Mouse (Mus musculus): ENCODE measurements around the gene Ikzf3. TPM values are rescaled to one million over a fixed set of nuclear protein-coding genes. Genes with fewer than 3 reads are reported as not detected.

Gene Ikzf3
- polyA plus RNA-seq, 1 experiment from 2014 or later = not detected

DNA sequence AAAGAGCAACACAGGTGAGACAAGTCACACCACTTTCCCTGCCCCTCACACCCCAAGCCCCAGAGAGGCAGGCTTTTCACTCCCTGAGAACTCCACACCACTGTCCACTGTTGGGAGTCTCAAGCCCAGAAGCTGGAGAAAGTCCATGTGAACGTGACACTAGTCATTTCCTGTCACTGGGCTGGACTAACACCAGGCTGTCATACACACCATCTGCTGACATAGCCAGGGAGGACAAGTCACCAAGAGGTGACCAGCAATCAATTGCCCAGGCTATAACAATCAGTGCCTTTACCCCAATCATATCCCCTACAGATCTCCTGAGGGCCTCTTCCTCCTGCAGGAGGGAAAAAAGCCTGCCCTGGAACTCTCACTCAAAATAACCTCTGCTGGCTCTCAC lies 38.3 kb upstream of the Ikzf3 start:
- Histone ChIP-seq H3K4me1 (peaks cover 34% of the 10 kb centered on the region), H3K27ac (no peak overlapping the region), H3K9me3 (replicated peaks) (no peaks in the 10 kb centered on the region), H3K9ac (no peak overlapping the region), H3K4me2 (no peak overlapping the region), H3K4me3 (no peak overlapping the region), H3K36me3 (ENCODE audit: poor library complexity, severe bottlenecking) (peaks cover 36% of the 10 kb centered on the region), H3K27me3 (peaks cover 2% of the 10 kb centered on the region; the same call in 1 of the 2 replicates)
- WGBS = 76% methylated on average over 1 of the region's 1 CpGs
- ATAC-seq = no peak

DNA sequence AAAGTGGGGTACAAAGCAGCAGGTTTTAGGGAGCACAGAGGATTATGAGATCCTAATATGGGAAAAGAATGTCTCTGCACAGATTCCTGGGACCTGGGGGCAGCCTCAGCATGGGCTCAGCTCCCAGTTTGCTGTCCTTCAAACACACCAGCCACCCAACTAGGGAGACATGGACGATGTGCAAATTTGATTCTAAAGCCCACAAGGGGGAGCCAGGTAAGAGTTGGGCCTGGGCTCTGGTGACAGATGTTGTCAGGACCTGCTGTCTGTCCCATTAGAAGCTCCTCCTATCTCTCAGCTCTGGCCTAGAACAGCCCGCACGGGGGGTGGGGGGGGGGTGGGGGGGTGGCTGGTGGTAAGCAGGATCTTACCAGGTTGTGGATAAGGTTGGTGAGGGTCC lies 37.7 kb upstream of the Ikzf3 start:
- H3K4me3 ChIP-seq = no peak overlapping the region
- H3K4me2 ChIP-seq = no peak overlapping the region
- H3K27me3 ChIP-seq = no peaks in the 10 kb centered on the region
- no peak overlapping the region for H3K9ac ChIP-seq
- H3K27ac ChIP-seq = no peak overlapping the region
- H3K36me3 ChIP-seq (ENCODE audit: poor library complexity, severe bottlenecking) = peaks cover 36% of the 10 kb centered on the region
- H3K9me3 ChIP-seq (replicated peaks) = no peaks in the 10 kb centered on the region
- H3K4me1 ChIP-seq = peaks cover 32% of the 10 kb centered on the region
- no peak for ATAC-seq
- 29% methylated on average over 3 of the region's 3 CpGs for WGBS

DNA sequence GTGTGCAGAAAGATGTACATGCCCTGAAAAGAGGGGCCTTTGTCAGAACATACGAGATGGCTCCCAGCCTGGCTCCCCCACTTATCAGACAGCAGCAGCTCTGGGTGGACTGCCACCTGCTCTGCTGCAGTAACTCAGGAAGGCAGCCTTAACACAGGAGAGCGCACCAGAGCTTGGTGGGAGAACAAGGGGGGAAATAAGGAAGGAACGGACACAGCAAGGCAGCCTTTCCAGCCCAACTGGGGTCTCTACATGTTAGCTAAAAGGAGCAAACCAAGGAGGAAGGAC lies 37.4 kb upstream of the Ikzf3 start:
- no peaks in the 10 kb centered on the region for H3K9me3 ChIP-seq (replicated peaks)
- 92% methylated on average over 3 of the region's 3 CpGs for WGBS
- ATAC-seq = no peak

DNA sequence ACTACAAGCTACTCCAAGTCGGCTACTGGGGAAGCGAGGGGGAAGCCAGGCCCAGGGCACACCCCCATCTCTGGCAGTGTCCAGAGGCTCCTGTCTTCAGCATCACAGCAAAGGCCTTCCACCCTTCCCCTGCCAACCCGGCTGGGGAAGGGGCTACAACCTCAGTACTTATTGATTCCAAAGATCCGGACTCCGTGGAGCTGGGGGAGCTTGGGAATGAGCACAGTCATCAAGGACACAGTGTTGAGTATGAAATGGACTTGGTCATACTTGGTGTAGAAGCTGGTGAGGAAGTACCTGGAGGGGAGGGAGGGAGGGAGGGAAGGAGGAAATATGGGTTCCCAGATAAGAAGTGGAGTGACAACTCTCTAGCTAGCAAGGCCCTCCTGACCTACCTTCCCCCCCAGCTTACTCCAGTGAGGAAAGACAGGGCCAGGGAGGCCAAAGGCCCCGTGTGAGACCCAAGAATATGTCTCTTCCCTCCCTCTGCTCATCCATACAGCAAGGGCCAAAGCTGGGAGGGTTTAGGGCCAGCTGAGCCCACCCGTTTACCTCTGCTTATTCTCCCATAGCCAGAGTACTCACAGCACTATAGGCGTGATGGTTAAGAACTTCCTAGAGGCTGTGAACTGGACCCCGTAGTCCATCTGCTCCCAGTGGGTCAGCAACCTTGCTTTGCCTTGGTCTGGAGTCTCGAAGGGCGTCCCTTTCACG lies 36.9 kb upstream of the Ikzf3 start:
- Histone ChIP-seq H3K9me3 (replicated peaks) (no peaks in the 10 kb centered on the region), H3K27ac (no peak overlapping the region), H3K4me3 (no peak overlapping the region), H3K36me3 (ENCODE audit: poor library complexity, severe bottlenecking) (peaks cover 36% of the 10 kb centered on the region), H3K27me3 (no peaks in the 10 kb centered on the region), H3K4me2 (no peak overlapping the region), H3K4me1 (peaks cover 23% of the 10 kb centered on the region), H3K9ac (no peak overlapping the region)
- 94% methylated on average over 12 of the region's 12 CpGs for whole genome bisulfite sequencing
- no peak for ATAC-seq

More for the DNA sequence above, 37.4 kb upstream of the Ikzf3 start:
- Histone ChIP-seq H3K4me2 (no peak overlapping the region), H3K9ac (no peak overlapping the region), H3K36me3 (ENCODE audit: poor library complexity, severe bottlenecking) (peaks cover 36% of the 10 kb centered on the region), H3K27ac (no peak overlapping the region), H3K4me1 (peaks cover 28% of the 10 kb centered on the region), H3K27me3 (no peaks in the 10 kb centered on the region), H3K4me3 (no peak overlapping the region)

DNA sequence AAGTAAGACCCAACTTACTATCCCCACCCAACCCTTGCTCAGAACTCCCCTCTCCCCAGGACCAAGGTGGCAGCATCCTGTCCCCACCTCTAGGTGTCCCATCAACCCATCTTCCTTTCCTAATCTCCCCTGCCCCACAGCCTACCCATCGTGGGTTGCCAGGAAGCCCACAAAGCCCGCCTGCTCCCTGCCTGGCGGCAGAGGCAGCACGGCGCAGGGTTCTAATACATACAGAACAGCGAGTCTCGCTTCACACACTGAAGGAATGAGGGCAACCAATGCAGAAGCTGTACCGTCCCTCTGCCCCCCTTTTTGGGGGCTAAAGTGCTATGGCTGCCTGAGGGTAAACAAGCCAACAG lies 36.2 kb upstream of the Ikzf3 start:
- Histone ChIP-seq H3K4me1 (peaks cover 19% of the 10 kb centered on the region), H3K9me3 (replicated peaks) (no peaks in the 10 kb centered on the region), H3K9ac (no peak overlapping the region), H3K36me3 (ENCODE audit: poor library complexity, severe bottlenecking) (peaks cover 36% of the 10 kb centered on the region), H3K4me2 (no peak overlapping the region), H3K27ac (no peak overlapping the region), H3K4me3 (no peak overlapping the region), H3K27me3 (no peaks in the 10 kb centered on the region)
- WGBS = 84% methylated on average over 8 of the region's 8 CpGs
- no peak for ATAC-seq

DNA sequence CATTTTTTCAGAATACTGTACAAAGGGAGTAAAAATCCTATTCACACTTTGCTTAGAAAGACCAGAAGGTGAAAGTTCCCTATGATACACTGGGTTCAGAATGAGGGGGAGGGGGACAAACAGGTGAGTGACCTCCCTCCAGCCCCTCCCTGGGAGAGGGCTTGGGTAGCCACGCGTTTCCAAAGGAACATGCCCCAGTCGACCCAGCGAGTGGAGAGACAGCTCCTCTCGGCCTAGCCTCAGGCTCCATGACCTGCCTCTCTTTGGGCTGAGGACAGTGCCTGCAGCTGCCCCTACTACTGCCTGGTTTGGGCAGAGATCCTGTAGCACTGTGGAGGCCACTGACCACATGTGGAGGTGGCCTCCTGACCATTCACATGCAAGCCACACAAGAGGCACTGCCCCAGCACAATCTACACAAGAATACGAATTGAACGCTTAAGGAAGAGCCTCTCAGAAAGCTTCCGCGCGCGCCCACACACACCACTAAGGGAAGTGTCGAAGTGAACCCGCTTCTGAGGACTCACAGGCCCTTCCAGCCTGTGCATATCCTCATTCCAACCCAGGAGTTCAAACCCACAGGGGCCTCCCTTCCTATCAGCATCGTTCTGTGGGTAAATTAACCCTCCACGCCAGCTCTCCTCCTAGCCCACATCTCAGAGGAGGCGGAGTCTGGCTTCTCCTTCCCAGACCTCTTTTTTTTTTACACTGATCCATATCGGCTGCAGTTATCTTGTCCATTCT lies 35.6 kb upstream of the Ikzf3 start:
- H3K27me3 ChIP-seq = no peaks in the 10 kb centered on the region
- H3K4me1 ChIP-seq = peaks cover 18% of the 10 kb centered on the region
- H3K9me3 ChIP-seq (replicated peaks) = no peaks in the 10 kb centered on the region
- 65% methylated on average over 17 of the region's 17 CpGs for WGBS
- H3K27ac ChIP-seq = no peak overlapping the region
- H3K4me3 ChIP-seq = no peak overlapping the region
- peaks cover 36% of the 10 kb centered on the region for H3K36me3 ChIP-seq (ENCODE audit: poor library complexity, severe bottlenecking)
- no peak overlapping the region for H3K4me2 ChIP-seq
- no peak overlapping the region for H3K9ac ChIP-seq
- ATAC-seq = no peak

DNA sequence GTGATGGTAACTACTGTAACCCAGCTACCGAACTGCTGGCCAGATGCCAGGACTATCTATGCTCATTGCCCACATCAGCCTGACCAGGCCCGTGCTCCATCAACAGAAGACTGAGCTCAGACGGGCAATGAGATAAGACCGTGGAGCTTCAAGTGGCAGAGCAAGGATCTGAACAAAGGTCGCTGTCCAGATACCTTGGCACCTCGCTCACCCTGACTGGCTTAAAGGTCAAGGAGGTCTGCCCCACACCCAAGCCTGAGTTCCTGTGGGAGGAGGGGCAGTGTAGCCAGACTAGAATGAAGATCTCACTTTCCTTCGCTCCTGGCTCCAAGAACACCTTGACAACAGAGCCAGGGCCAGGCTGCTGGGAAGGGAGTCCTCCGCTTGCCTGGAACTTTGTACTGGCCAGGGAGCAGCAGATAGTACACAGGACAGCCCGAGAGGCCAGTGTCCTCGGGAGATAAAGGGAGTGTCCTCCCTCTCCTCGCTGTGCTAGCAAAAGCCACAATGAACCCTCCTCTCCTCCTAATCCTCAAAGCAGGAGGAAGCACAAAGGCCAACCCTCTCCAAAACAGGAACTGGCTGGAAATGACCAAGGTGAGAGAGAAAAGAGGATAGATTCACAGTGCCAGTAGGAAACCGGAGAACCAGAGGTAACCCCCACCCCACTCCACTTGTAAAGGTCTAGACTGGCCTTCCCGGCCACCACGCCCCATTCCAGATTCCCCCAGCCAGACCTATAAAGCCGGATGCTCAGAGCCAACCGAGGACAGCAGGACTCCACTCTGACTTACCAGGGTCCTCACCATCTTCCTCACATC lies 34.7 kb upstream of the Ikzf3 start:
- Histone ChIP-seq H3K9ac (no peak overlapping the region), H3K27ac (no peak overlapping the region), H3K4me1 (peaks cover 8% of the 10 kb centered on the region), H3K4me2 (no peak overlapping the region), H3K9me3 (replicated peaks) (no peaks in the 10 kb centered on the region), H3K4me3 (no peak overlapping the region), H3K27me3 (no peaks in the 10 kb centered on the region), H3K36me3 (ENCODE audit: poor library complexity, severe bottlenecking) (peaks cover 36% of the 10 kb centered on the region)
- ATAC-seq = no peak
- WGBS = 63% methylated on average over 16 of the region's 16 CpGs

DNA sequence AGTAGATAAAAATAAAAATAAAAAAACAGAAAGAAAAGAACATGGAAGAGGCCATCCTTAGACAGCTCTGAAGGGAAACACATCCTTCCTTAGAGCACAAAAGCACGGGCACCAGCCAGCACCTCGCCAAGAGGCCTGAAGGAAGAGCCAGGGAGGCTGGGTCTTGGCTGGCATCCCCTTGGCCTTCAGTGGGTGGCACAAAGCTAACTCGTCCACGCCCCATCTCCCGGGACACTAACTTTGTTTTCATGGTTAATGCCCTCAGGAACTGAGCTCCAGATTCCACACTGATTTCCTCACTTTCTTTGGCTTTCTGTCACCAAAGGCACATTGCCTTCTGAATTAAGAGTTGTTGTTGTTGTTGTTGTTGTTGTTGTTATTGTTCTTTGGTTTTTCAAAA lies 31.9 kb upstream of the Ikzf3 start:
- Histone ChIP-seq H3K27me3 (no peaks in the 10 kb centered on the region), H3K4me3 (no peak overlapping the region), H3K27ac (no peak overlapping the region), H3K4me1 (no peaks in the 10 kb centered on the region), H3K9me3 (replicated peaks) (no peaks in the 10 kb centered on the region), H3K9ac (no peak overlapping the region), H3K4me2 (no peak overlapping the region), H3K36me3 (ENCODE audit: poor library complexity, severe bottlenecking) (peaks cover 28% of the 10 kb centered on the region)
- 91% methylated on average over 5 of the region's 5 CpGs for WGBS
- ATAC-seq = no peak

DNA sequence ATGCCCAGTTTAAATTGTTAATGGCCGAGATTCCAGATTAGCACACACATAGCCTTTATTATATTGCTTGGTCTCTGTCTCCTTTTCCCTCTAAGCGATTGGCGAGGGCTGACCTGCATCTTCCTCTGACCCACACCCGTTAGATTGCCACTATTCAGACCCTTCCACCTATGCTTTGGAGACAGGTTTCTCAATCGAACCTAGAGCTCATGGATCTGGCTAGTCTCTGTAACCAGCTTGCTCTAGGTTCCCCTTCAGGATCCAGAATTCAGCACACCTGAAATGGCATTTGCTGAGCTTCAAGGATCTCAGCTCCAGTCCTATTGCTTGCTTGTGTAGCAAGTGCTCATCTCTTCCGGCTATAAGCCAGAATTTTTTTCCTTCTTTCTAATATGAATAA lies 23.6 kb upstream of the Ikzf3 start:
- ATAC-seq = no peak
- H3K9ac ChIP-seq = no peak overlapping the region
- H3K4me2 ChIP-seq = no peak overlapping the region
- 72% methylated on average over 6 of the region's 6 CpGs for WGBS
- 0 out of 2 replicates have a peak, but pooled peaks cover 4% of the 10 kb centered on the region for H3K27me3 ChIP-seq
- H3K4me1 ChIP-seq = no peaks in the 10 kb centered on the region
- H3K36me3 ChIP-seq (ENCODE audit: poor library complexity, severe bottlenecking) = no peaks in the 10 kb centered on the region
- no peaks in the 10 kb centered on the region for H3K9me3 ChIP-seq (replicated peaks)
- H3K27ac ChIP-seq = no peak overlapping the region
- H3K4me3 ChIP-seq = no peak overlapping the region

DNA sequence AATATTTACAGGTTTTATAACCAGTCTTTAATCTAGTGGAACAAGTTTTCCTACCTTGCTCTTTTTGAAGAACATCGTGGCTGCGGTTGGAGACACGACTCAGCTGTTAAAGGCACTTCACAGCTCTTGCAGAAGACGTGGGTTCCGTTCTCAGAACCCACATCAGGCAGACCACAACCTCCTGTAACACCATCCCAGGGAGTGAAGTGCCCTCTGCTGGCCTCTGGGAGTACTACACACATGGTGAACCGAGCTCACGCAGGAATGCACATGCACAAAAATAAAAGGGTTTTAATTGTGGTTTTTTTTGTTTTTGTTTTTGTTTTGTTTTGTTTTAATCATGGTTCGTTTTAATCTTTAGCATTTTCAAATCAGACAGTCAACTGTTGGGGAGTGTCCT lies 22.5 kb upstream of the Ikzf3 start:
- Histone ChIP-seq H3K4me2 (no peak overlapping the region), H3K27ac (no peak overlapping the region), H3K36me3 (ENCODE audit: poor library complexity, severe bottlenecking) (no peaks in the 10 kb centered on the region), H3K27me3 (0 out of 2 replicates have a peak, but pooled peaks cover 4% of the 10 kb centered on the region), H3K4me3 (no peak overlapping the region), H3K4me1 (no peaks in the 10 kb centered on the region), H3K9me3 (replicated peaks) (no peaks in the 10 kb centered on the region), H3K9ac (no peak overlapping the region)
- WGBS = 85% methylated on average over 8 of the region's 8 CpGs
- ATAC-seq = no peak

DNA sequence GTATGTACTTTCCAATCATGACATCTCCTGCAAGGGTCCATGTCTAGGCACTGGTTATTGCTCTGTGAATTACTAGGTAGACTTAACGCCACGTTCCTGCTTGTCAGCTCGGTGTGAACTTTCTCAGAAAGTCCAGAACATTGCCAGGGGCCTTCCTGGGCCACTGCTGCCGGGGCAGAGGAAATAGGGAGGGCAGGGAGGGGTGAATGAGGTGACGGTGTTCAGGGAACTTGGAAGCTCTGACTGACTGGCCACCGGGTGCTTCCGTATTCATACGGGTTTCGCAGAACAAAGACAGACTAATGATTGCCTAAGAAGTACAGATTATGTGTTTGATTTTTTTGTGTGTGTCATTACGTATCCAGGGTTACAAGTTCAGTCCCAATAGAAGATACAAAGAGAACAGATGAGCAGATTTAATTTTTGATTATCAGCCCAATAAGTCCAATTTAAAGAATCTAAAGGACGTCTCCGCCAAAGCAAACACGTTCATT lies 18.1 kb upstream of the Ikzf3 start:
- no peaks in the 10 kb centered on the region for H3K9me3 ChIP-seq (replicated peaks)

DNA sequence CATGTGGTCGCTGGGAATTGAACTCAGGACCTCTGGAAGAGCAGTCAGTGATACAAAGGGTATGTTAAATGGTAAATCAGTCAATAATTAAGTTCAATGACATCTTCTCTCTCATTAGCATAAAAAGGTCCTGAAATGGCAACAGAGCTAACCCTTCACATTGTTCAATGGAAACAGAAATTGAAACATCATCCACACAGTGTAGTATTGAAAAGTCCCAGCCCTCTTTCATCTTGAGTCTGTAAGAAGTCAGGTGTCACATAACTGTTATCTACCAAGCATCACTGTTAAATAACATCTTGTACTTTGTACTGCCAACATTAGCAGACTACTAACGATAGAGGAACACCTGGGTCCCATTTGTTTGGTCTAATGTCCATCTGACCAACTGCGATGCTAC lies 17.2 kb upstream of the Ikzf3 start:
- Histone ChIP-seq H3K36me3 (ENCODE audit: poor library complexity, severe bottlenecking) (no peaks in the 10 kb centered on the region), H3K9ac (no peak overlapping the region), H3K27ac (no peak overlapping the region), H3K4me1 (peaks cover 8% of the 10 kb centered on the region; the same call in 1 of the 2 replicates), H3K4me3 (no peak overlapping the region), H3K27me3 (no peaks in the 10 kb centered on the region), H3K9me3 (replicated peaks) (no peaks in the 10 kb centered on the region), H3K4me2 (no peak overlapping the region)
- ATAC-seq = no peak
- 89% methylated on average over 3 of the region's 3 CpGs for WGBS

More for the DNA sequence above, 18.1 kb upstream of the Ikzf3 start:
- H3K27ac ChIP-seq = no peak overlapping the region
- no peak overlapping the region for H3K4me2 ChIP-seq
- peaks cover 8% of the 10 kb centered on the region; the same call in 1 of the 2 replicates for H3K4me1 ChIP-seq
- WGBS = 60% methylated on average over 13 of the region's 13 CpGs
- no peak overlapping the region for H3K4me3 ChIP-seq
- no peak for ATAC-seq
- no peak overlapping the region for H3K9ac ChIP-seq
- no peaks in the 10 kb centered on the region for H3K27me3 ChIP-seq
- no peaks in the 10 kb centered on the region for H3K36me3 ChIP-seq (ENCODE audit: poor library complexity, severe bottlenecking)
